Mouse (Mus musculus): ENCODE results near the gene Adat1. TPM values are rescaled to one million over a fixed set of nuclear protein-coding genes. Genes with fewer than 3 reads are reported as not detected.

Adat1 gene
- 4.9 and 8.3 TPM in 2 replicates for total RNA-seq (2017)

DNA sequence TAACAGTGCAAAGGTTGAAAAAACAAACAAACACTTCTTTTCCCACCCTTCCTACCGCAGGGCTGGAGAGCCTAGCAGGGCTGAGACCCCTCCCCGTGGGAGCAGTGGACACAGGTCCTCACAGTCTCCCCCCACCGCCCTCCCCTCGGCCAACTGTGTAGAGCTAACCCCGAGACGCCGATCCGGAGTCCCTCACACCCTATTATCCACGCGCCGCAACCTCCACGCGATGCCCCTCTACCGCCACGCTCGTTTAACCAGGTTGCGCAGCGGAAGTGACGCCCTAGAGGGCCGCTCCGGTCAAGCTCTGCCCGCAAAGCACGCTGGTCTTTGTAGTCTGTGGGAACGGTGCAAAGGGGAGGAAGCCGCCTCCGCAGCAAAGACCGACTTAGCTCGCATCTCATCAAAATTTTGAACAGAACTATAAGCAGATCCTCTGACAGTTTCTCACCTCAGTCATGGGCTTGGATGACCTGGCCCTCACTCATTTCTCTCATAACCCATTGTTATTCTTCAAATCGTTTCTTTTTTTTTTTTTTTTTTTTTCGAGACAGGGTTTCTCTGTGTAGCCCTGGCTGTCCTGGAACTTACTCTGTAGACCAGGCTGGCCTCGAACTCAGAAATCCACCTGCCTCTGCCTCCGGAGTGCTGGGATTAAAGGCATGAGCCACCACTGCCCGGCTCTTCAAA is at the start of gene Adat1:
TSS of gene Adat1 (minus strand) at position 290 of the 690 bp plus-strand sequence.
- peak; percentile 98 for ATAC-seq (ENCODE audit: extremely low read depth, insufficient number of reproducible peaks, low FRiP score, poor library complexity, severe bottlenecking)

- ATAC-seq (ENCODE audit: extremely low read depth, insufficient number of reproducible peaks, low FRiP score, poor library complexity, severe bottlenecking): no peak
Observed at GRCm38 (mm10) chr8:112037521-112037920, 45.4 kb upstream of the Adat1 start.

DNA sequence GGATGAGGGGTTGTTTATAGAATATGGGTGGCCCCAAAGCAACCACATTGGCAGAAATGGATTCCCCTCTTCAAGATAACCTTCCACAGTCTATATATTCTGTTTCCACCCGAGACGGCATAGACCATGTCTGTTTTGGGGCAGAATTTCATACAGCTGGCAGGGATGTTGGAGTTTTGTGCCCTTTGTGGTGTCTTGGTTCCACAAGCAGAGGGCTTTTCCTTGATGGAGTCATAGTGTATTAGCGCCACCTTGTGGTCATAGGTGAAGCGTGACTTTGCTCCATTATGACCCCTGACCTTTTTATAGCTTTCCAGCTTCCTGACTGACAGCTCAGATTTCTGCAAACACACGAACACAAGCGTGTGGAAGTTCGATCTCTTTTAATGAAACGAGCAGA is 42.5 kb upstream of the Adat1 start:
- ATAC-seq (ENCODE audit: extremely low read depth, insufficient number of reproducible peaks, low FRiP score, poor library complexity, severe bottlenecking): peak; percentile 69; the same call in 1 of the 2 replicates

DNA sequence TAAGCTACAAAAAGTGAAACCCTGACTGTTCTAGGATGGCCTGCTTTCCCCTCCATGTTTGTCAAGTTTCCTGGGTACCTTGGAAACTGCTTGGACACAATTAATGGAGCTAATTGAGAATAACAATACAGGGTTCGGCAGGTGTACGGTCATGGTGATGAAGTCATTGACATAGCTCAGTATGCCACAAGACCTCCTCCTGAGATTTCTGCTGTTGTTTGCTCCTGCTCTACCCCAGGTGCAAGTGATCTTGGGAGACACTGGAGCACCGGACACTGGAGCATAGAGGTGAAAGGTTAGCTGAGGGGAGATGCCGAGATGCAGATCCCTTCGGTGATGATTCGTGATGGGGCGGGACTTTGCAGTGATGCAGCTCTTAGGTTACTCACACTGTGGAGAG is 41.0 kb upstream of the Adat1 start:
- ATAC-seq (ENCODE audit: extremely low read depth, insufficient number of reproducible peaks, low FRiP score, poor library complexity, severe bottlenecking): no peak

GRCm38 (mm10) chr8:112030663-112031062 is 38.6 kb upstream of the Adat1 start:
- ATAC-seq (ENCODE audit: extremely low read depth, insufficient number of reproducible peaks, low FRiP score, poor library complexity, severe bottlenecking): no peak

DNA sequence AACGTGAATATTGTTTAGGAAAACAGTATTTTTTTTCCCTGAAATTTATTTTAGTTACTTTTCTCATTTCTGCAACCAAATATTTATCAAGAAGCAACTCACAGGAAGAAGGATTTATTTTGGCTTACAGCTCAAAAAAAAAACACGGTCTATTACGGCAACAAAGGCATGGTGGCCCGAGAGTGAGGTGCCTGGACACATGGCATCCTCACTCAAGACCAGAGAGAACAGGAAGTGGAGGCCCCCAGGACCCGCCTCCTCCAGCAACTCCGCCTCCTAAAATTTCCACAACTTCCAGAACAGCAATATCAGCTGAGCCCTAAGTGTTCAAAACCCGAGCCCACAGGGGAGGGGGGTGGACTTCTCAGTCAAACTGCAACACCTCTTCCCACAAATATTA is 37.4 kb upstream of the Adat1 start:
- ATAC-seq (ENCODE audit: extremely low read depth, insufficient number of reproducible peaks, low FRiP score, poor library complexity, severe bottlenecking): no peak

- ATAC-seq (ENCODE audit: extremely low read depth, insufficient number of reproducible peaks, low FRiP score, poor library complexity, severe bottlenecking): no peak
Observed at GRCm38 (mm10) chr8:112014936-112015335, 22.8 kb upstream of the Adat1 start, which contains the start of gene Gm6793. Gene Gm6793, minus strand, starts transcription at chr8:112015036.

DNA sequence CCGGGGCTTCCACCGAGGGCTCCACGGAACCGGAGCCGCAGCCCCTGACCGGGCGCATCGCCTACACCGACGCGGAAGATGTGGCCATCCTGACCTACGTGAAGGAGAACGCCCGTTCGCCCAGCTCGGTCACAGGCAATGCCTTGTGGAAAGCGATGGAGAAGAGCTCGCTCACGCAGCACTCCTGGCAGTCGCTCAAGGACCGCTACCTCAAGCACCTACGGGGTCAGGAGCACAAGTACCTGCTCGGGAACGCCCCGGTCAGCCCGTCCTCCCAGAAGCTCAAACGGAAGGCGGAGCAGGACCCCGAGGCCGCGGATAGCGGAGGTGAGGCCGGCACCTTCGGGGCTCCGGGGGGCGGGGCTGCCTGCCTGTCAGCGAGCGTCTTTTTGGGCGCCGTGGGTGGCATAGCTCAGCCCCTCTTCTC is 19.7 kb upstream of the Adat1 start:
- peak; percentile 15; the same call in 1 of the 2 replicates for ATAC-seq (ENCODE audit: extremely low read depth, insufficient number of reproducible peaks, low FRiP score, poor library complexity, severe bottlenecking)

GRCm38 (mm10) chr8:112010997-112011815 is 19.1 kb upstream of the Adat1 start, which contains the start of the genes Kars and Terf2ip:
Gene Kars, minus strand, starts transcription at chr8:112011323.
Gene Terf2ip, plus strand, starts transcription at chr8:112011398.
- peak; percentile 88 for ATAC-seq (ENCODE audit: extremely low read depth, insufficient number of reproducible peaks, low FRiP score, poor library complexity, severe bottlenecking)

DNA sequence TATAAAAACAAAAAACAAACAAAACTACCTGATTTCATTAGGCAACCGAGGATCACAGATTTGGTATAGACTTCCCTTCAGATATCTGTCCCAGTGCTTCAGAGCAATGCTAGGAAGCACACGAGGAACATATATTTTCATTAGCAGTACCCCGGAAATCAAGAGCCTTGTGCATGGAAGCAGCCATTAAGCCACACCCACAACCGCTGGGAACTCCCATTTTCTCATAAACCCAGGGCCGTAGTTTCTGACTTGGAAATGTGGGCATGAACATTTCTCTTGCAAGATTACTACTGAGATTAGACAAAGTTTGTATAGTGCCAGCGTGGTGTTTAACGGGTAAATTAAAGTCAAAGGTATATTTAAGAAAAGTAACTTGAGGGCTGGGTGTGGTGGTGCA is 17.5 kb upstream of the Adat1 start:
- no peak for ATAC-seq (ENCODE audit: extremely low read depth, insufficient number of reproducible peaks, low FRiP score, poor library complexity, severe bottlenecking)

DNA sequence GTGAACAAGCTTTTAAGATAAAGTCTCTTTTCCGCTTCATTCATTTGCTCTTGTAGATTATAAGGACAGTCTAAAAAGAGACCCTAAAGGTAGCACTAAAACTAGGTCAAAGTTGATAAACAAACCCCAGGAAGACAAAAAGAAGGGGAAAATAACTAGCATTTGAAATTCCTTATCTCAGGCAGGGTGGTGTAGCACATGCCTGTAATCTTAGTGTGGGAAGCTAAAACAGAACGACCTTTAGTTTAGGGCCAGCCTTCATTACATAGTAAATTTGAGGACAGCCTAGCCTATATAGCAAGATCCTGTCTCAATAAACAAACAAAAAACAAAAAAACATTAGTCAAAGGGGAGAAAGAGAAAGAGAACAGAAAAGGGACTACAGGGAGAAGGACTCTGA is 15.6 kb upstream of the Adat1 start:
- no peak for ATAC-seq (ENCODE audit: extremely low read depth, insufficient number of reproducible peaks, low FRiP score, poor library complexity, severe bottlenecking)

- no peak for ATAC-seq (ENCODE audit: extremely low read depth, insufficient number of reproducible peaks, low FRiP score, poor library complexity, severe bottlenecking)
Observed at GRCm38 (mm10) chr8:112005601-112006000, 13.5 kb upstream of the Adat1 start.

DNA sequence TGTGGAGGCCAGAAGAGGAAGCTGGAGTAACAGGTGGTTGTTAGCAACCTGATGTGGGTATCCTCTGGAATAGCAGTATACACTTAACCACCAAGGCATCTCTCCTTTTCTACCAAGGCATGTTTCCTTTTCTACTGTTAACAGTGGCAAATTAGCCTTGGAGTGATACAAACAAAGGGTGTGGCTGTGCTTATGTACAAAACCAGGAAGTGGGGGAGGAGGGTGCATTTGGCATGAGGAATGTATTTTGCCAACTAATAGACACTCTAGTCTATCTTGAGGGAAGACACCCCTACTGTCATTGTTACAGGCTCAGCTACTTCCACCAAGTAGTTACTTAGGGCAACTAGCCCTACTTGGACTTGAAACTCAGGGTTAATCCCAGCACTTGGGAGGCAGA is 12.7 kb upstream of the Adat1 start:
- ATAC-seq (ENCODE audit: extremely low read depth, insufficient number of reproducible peaks, low FRiP score, poor library complexity, severe bottlenecking): no peak

DNA sequence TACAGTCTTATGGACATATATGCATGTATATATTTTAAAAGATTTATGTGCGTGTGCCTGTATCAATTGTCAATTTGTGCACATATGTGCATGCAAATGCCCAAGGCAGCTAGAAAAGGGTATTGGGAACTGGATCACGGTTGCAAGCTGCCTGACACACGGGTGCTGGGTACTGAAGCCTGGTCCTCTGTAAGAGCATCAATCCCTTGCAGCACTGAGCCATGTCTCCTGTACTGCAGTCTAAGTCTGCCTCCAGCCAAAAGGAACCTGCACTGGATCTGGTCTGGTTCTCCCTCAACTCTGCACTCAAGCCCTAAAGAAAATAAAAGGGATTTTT is 569 bp upstream of the Adat1 start:
- no peak for ATAC-seq (ENCODE audit: extremely low read depth, insufficient number of reproducible peaks, low FRiP score, poor library complexity, severe bottlenecking)

GRCm38 (mm10) chr8:111991278-111991677 is 824 bp downstream of the Adat1 start:
- no peak for ATAC-seq (ENCODE audit: extremely low read depth, insufficient number of reproducible peaks, low FRiP score, poor library complexity, severe bottlenecking)

- peak; percentile 64 for ATAC-seq (ENCODE audit: extremely low read depth, insufficient number of reproducible peaks, low FRiP score, poor library complexity, severe bottlenecking)
Observed at GRCm38 (mm10) chr8:111989911-111990310, 2.2 kb downstream of the Adat1 start.

DNA sequence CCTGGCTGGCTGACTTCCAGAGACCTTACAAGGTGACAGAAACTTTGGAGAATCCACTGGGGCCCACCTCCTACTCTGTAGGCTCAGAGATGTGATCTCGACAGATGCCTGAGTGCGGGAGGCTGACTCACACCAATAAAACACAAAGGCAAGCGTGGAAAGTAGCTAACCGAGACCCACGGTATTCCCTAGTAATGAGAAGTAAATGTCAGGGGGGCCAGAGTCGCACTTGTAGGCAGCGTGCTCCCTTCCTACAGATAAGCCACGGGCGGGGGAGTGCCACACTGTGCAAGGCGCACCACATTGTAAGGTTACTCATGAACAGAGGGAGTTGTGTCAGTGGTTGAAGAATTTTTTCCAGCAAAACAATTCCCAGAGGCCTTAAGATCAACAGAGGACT is 7.6 kb downstream of the Adat1 start:
- no peak for ATAC-seq (ENCODE audit: extremely low read depth, insufficient number of reproducible peaks, low FRiP score, poor library complexity, severe bottlenecking)

- no peak for ATAC-seq (ENCODE audit: extremely low read depth, insufficient number of reproducible peaks, low FRiP score, poor library complexity, severe bottlenecking)
Observed at GRCm38 (mm10) chr8:111982116-111982515, 10.0 kb downstream of the Adat1 start.

GRCm38 (mm10) chr8:111978147-111978546 is 14.0 kb downstream of the Adat1 start:
- no peak for ATAC-seq (ENCODE audit: extremely low read depth, insufficient number of reproducible peaks, low FRiP score, poor library complexity, severe bottlenecking)

DNA sequence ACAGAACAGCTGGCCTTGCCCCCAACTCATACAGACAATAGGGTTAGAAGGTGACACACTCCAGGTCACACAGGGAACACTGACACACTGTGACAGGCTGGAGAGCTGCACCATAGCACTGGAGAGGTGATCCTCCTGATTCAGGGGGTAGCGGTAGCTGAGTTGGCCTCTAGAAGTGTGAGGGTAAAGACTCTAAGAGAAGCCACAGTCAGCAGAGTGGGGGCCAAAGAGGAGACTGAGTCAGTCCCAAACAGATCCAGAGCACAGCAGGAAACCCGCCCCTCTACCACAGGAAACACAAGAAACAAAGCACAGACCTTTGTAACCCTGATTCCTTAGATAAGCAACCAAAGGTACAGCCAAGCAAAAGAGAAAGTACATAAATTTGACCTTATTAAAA is 15.8 kb downstream of the Adat1 start:
- no peak for ATAC-seq (ENCODE audit: extremely low read depth, insufficient number of reproducible peaks, low FRiP score, poor library complexity, severe bottlenecking)
